Mouse (Mus musculus): ENCODE data around the gene Sdhaf3. TPM values are rescaled to one million over a fixed set of nuclear protein-coding genes. Genes with fewer than 3 reads are reported as not detected.

Sdhaf3 gene
- 6.2 and 6.5 TPM in 2 replicates for polyA plus RNA-seq (2014; fragmentation: Nextera tagmentation; extraction: Ambion mirVana)

- peak; percentile 96 for DNase-seq (ENCODE audit: low spot score)
- peak within 1 kb of the TSS; percentile 64 for H3K27ac ChIP-seq (ENCODE audit: low read depth)
- no peaks in the 10 kb centered on the region for H3K36me3 ChIP-seq (ENCODE audit: control insufficient read depth, insufficient read depth, low read length)
- H3K27me3 ChIP-seq (replicated peaks; ENCODE audit: control insufficient read depth, insufficient read depth, low read length) = no peaks in the 10 kb centered on the region
- H3K9ac ChIP-seq (ENCODE audit: low read length) = peak within 1 kb of the TSS; percentile 56
- peak; percentile 99 for ATAC-seq (replicated peaks; ENCODE audit: low FRiP score, low TSS enrichment, low read depth)
- H3K4me3 ChIP-seq (ENCODE audit: low read depth, low read length) = peak within 1 kb of the TSS; percentile 49
- peak within 1 kb of the TSS; percentile 68 for H3K4me2 ChIP-seq (ENCODE audit: low read length)
- no peaks in the 10 kb centered on the region for H3K9me3 ChIP-seq (ENCODE audit: control insufficient read depth, low read length)
- H3K4me1 ChIP-seq (replicated peaks; ENCODE audit: control insufficient read depth, insufficient read depth, low read length) = no peaks in the 10 kb centered on the region
- under 1% methylated on average over 52 of the region's 52 CpGs for WGBS
Observed at GRCm38 (mm10) chr6:6955764-6956561, at the start of gene Sdhaf3. Sdhaf3 (plus strand) TSS chr6:6956004.

GRCm38 (mm10) chr6:6909586-6909985, 46.2 kb upstream of the Sdhaf3 start:
- Histone ChIP-seq H3K9ac (ENCODE audit: low read length) (no peak overlapping the region), H3K4me2 (ENCODE audit: low read length) (no peak overlapping the region), H3K27ac (ENCODE audit: low read depth) (no peak overlapping the region), H3K27me3 (replicated peaks; ENCODE audit: control insufficient read depth, insufficient read depth, low read length) (no peaks in the 10 kb centered on the region), H3K36me3 (ENCODE audit: control insufficient read depth, insufficient read depth, low read length) (no peaks in the 10 kb centered on the region), H3K4me3 (ENCODE audit: low read depth, low read length) (no peak overlapping the region), H3K4me1 (replicated peaks; ENCODE audit: control insufficient read depth, insufficient read depth, low read length) (no peaks in the 10 kb centered on the region), H3K9me3 (ENCODE audit: control insufficient read depth, low read length) (no peaks in the 10 kb centered on the region)
- WGBS = 70% methylated on average over 8 of the region's 8 CpGs
- ATAC-seq (replicated peaks; ENCODE audit: low FRiP score, low TSS enrichment, low read depth) = no peak
- no peak for DNase-seq (ENCODE audit: low spot score)

- H3K9me3 ChIP-seq (ENCODE audit: control insufficient read depth, low read length) = no peaks in the 10 kb centered on the region
- H3K36me3 ChIP-seq (ENCODE audit: control insufficient read depth, insufficient read depth, low read length) = no peaks in the 10 kb centered on the region
- no peaks in the 10 kb centered on the region for H3K27me3 ChIP-seq (replicated peaks; ENCODE audit: control insufficient read depth, insufficient read depth, low read length)
- H3K9ac ChIP-seq (ENCODE audit: low read length) = no peak overlapping the region
- WGBS = 70% methylated on average over 1 of the region's 1 CpGs
- DNase-seq (ENCODE audit: low spot score) = no peak
- no peak overlapping the region for H3K27ac ChIP-seq (ENCODE audit: low read depth)
- no peak for ATAC-seq (replicated peaks; ENCODE audit: low FRiP score, low TSS enrichment, low read depth)
- H3K4me2 ChIP-seq (ENCODE audit: low read length) = no peak overlapping the region
- no peak overlapping the region for H3K4me3 ChIP-seq (ENCODE audit: low read depth, low read length)
- H3K4me1 ChIP-seq (replicated peaks; ENCODE audit: control insufficient read depth, insufficient read depth, low read length) = no peaks in the 10 kb centered on the region
Observed at GRCm38 (mm10) chr6:6914304-6914703, 41.5 kb upstream of the Sdhaf3 start.

GRCm38 (mm10) chr6:6914849-6915525, 40.8 kb upstream of the Sdhaf3 start:
- ATAC-seq (replicated peaks; ENCODE audit: low FRiP score, low TSS enrichment, low read depth) (0 out of 2 replicates have a peak, but pooled peaks have one; percentile 60), DNase-seq (ENCODE audit: low spot score) (peak; percentile 62)
- no peak overlapping the region for H3K4me3 ChIP-seq (ENCODE audit: low read depth, low read length)
- no peaks in the 10 kb centered on the region for H3K4me1 ChIP-seq (replicated peaks; ENCODE audit: control insufficient read depth, insufficient read depth, low read length)
- 42% methylated on average over 5 of the region's 5 CpGs for WGBS
- H3K27me3 ChIP-seq (replicated peaks; ENCODE audit: control insufficient read depth, insufficient read depth, low read length) = no peaks in the 10 kb centered on the region
- no peak overlapping the region for H3K9ac ChIP-seq (ENCODE audit: low read length)
- H3K27ac ChIP-seq (ENCODE audit: low read depth) = no peak overlapping the region
- no peaks in the 10 kb centered on the region for H3K9me3 ChIP-seq (ENCODE audit: control insufficient read depth, low read length)
- no peak overlapping the region for H3K4me2 ChIP-seq (ENCODE audit: low read length)
- H3K36me3 ChIP-seq (ENCODE audit: control insufficient read depth, insufficient read depth, low read length) = no peaks in the 10 kb centered on the region

GRCm38 (mm10) chr6:6915526-6915915, 40.3 kb upstream of the Sdhaf3 start:
- WGBS = 62% methylated on average over 9 of the region's 9 CpGs
- H3K27me3 ChIP-seq (replicated peaks; ENCODE audit: control insufficient read depth, insufficient read depth, low read length) = no peaks in the 10 kb centered on the region
- no peak for DNase-seq (ENCODE audit: low spot score)
- no peaks in the 10 kb centered on the region for H3K9me3 ChIP-seq (ENCODE audit: control insufficient read depth, low read length)
- H3K4me3 ChIP-seq (ENCODE audit: low read depth, low read length) = no peak overlapping the region
- no peak overlapping the region for H3K9ac ChIP-seq (ENCODE audit: low read length)
- H3K36me3 ChIP-seq (ENCODE audit: control insufficient read depth, insufficient read depth, low read length) = no peaks in the 10 kb centered on the region
- no peak overlapping the region for H3K4me2 ChIP-seq (ENCODE audit: low read length)
- no peak for ATAC-seq (replicated peaks; ENCODE audit: low FRiP score, low TSS enrichment, low read depth)
- no peak overlapping the region for H3K27ac ChIP-seq (ENCODE audit: low read depth)
- H3K4me1 ChIP-seq (replicated peaks; ENCODE audit: control insufficient read depth, insufficient read depth, low read length) = no peaks in the 10 kb centered on the region

GRCm38 (mm10) chr6:6917334-6917733, 38.5 kb upstream of the Sdhaf3 start:
- Histone ChIP-seq H3K27ac (ENCODE audit: low read depth) (no peak overlapping the region), H3K4me2 (ENCODE audit: low read length) (no peak overlapping the region), H3K4me1 (replicated peaks; ENCODE audit: control insufficient read depth, insufficient read depth, low read length) (no peaks in the 10 kb centered on the region), H3K9me3 (ENCODE audit: control insufficient read depth, low read length) (no peaks in the 10 kb centered on the region), H3K4me3 (ENCODE audit: low read depth, low read length) (no peak overlapping the region), H3K36me3 (ENCODE audit: control insufficient read depth, insufficient read depth, low read length) (no peaks in the 10 kb centered on the region), H3K9ac (ENCODE audit: low read length) (no peak overlapping the region), H3K27me3 (replicated peaks; ENCODE audit: control insufficient read depth, insufficient read depth, low read length) (no peaks in the 10 kb centered on the region)
- no peak for ATAC-seq (replicated peaks; ENCODE audit: low FRiP score, low TSS enrichment, low read depth)
- WGBS = 88% methylated on average over 4 of the region's 4 CpGs
- DNase-seq (ENCODE audit: low spot score) = no peak

GRCm38 (mm10) chr6:6925264-6925663, 30.5 kb upstream of the Sdhaf3 start:
- no peak overlapping the region for H3K4me3 ChIP-seq (ENCODE audit: low read depth, low read length)
- no peaks in the 10 kb centered on the region for H3K36me3 ChIP-seq (ENCODE audit: control insufficient read depth, insufficient read depth, low read length)
- no peaks in the 10 kb centered on the region for H3K27me3 ChIP-seq (replicated peaks; ENCODE audit: control insufficient read depth, insufficient read depth, low read length)
- WGBS = 45% methylated on average over 1 of the region's 1 CpGs
- no peaks in the 10 kb centered on the region for H3K9me3 ChIP-seq (ENCODE audit: control insufficient read depth, low read length)
- ATAC-seq (replicated peaks; ENCODE audit: low FRiP score, low TSS enrichment, low read depth) = no peak
- H3K4me2 ChIP-seq (ENCODE audit: low read length) = no peak overlapping the region
- no peak for DNase-seq (ENCODE audit: low spot score)
- no peak overlapping the region for H3K9ac ChIP-seq (ENCODE audit: low read length)
- H3K4me1 ChIP-seq (replicated peaks; ENCODE audit: control insufficient read depth, insufficient read depth, low read length) = no peaks in the 10 kb centered on the region
- no peak overlapping the region for H3K27ac ChIP-seq (ENCODE audit: low read depth)

- ATAC-seq (replicated peaks; ENCODE audit: low FRiP score, low TSS enrichment, low read depth) (no peak), DNase-seq (ENCODE audit: low spot score) (no peak)
- no peaks in the 10 kb centered on the region for H3K4me1 ChIP-seq (replicated peaks; ENCODE audit: control insufficient read depth, insufficient read depth, low read length)
- H3K4me3 ChIP-seq (ENCODE audit: low read depth, low read length) = no peak overlapping the region
- H3K27me3 ChIP-seq (replicated peaks; ENCODE audit: control insufficient read depth, insufficient read depth, low read length) = no peaks in the 10 kb centered on the region
- no peak overlapping the region for H3K9ac ChIP-seq (ENCODE audit: low read length)
- no peak overlapping the region for H3K4me2 ChIP-seq (ENCODE audit: low read length)
- H3K36me3 ChIP-seq (ENCODE audit: control insufficient read depth, insufficient read depth, low read length) = no peaks in the 10 kb centered on the region
- no peak overlapping the region for H3K27ac ChIP-seq (ENCODE audit: low read depth)
- 82% methylated on average over 4 of the region's 4 CpGs for WGBS
- no peaks in the 10 kb centered on the region for H3K9me3 ChIP-seq (ENCODE audit: control insufficient read depth, low read length)
Observed at GRCm38 (mm10) chr6:6930831-6931230, 25.0 kb upstream of the Sdhaf3 start.

Measured in intestine, embryonic 14.5 days (tissue).